Mouse (Mus musculus): ENCODE results near the gene Ppfia4.
A peak's percentile ranks its signal among the peaks of the same experiment; 100 is the strongest.

Gene Ppfia4

GRCm38 (mm10) chr1:134339757-134340619 is 7.3 kb upstream of the Ppfia4 start:
- no peak for DNase-seq (ENCODE audit: low read depth, low spot score)

GRCm38 (mm10) chr1:134339162-134339561 is 6.4 kb upstream of the Ppfia4 start:
- no peak for DNase-seq (ENCODE audit: low read depth, low spot score)

GRCm38 (mm10) chr1:134336958-134337710 is 4.4 kb upstream of the Ppfia4 start:
- no peak for DNase-seq (ENCODE audit: low read depth, low spot score)

GRCm38 (mm10) chr1:134335924-134336810 is 3.4 kb upstream of the Ppfia4 start:
- DNase-seq (ENCODE audit: low read depth, low spot score), result no peak

- no peak for DNase-seq (ENCODE audit: low read depth, low spot score)
Observed at GRCm38 (mm10) chr1:134335211-134335923, 2.6 kb upstream of the Ppfia4 start.

GRCm38 (mm10) chr1:134334111-134334827 is 1.5 kb upstream of the Ppfia4 start:
- DNase-seq (ENCODE audit: low read depth, low spot score), result no peak

GRCm38 (mm10) chr1:134333371-134334110 is 813 bp upstream of the Ppfia4 start:
- DNase-seq (ENCODE audit: low read depth, low spot score), result no peak

- peak; percentile 75 for DNase-seq (ENCODE audit: low read depth, low spot score)
Observed at GRCm38 (mm10) chr1:134331879-134332635, 671 bp downstream of the Ppfia4 start.

GRCm38 (mm10) chr1:134326841-134327346 is 5.8 kb downstream of the Ppfia4 start:
- no peak for DNase-seq (ENCODE audit: low read depth, low spot score)

- DNase-seq (ENCODE audit: low read depth, low spot score), result no peak
Observed at GRCm38 (mm10) chr1:134322591-134322990, 10.1 kb downstream of the Ppfia4 start.

GRCm38 (mm10) chr1:134320691-134321301 is 11.9 kb downstream of the Ppfia4 start:
- DNase-seq (ENCODE audit: low read depth, low spot score), result no peak

GRCm38 (mm10) chr1:134318261-134318660 is 14.5 kb downstream of the Ppfia4 start:
- DNase-seq (ENCODE audit: low read depth, low spot score), result no peak

GRCm38 (mm10) chr1:134316361-134316760 is 16.4 kb downstream of the Ppfia4 start:
- DNase-seq (ENCODE audit: low read depth, low spot score), result no peak

- no peak for DNase-seq (ENCODE audit: low read depth, low spot score)
Observed at GRCm38 (mm10) chr1:134315181-134315580, 17.5 kb downstream of the Ppfia4 start.

GRCm38 (mm10) chr1:134311760-134312159 is 21.0 kb downstream of the Ppfia4 start:
- no peak for DNase-seq (ENCODE audit: low read depth, low spot score)

GRCm38 (mm10) chr1:134310729-134311128 is 22.0 kb downstream of the Ppfia4 start:
- no peak for DNase-seq (ENCODE audit: low read depth, low spot score)

- DNase-seq (ENCODE audit: low read depth, low spot score), result no peak
Observed at GRCm38 (mm10) chr1:134310291-134310690, 22.4 kb downstream of the Ppfia4 start.

GRCm38 (mm10) chr1:134307409-134307808 is 25.3 kb downstream of the Ppfia4 start:
- no peak for DNase-seq (ENCODE audit: low read depth, low spot score)

All from CD4-positive, CD25-positive, alpha-beta regulatory T cell, adult 2 months (primary cell).